Mouse (Mus musculus): ENCODE results near the gene Tada2b. TPM values are rescaled to one million over a fixed set of nuclear protein-coding genes. Genes with fewer than 3 reads are reported as not detected.

Gene Tada2b
- polyA plus RNA-seq, 1 experiment: 19.2 TPM

- no peak for DNase-seq
- Histone ChIP-seq H3K27me3 (ENCODE audit: control insufficient read depth, insufficient read depth, low read length) (no peaks in the 10 kb centered on the region), H3K4me1 (ENCODE audit: control insufficient read depth, insufficient read depth, low read length) (peaks cover 15% of the 10 kb centered on the region), H3K27ac (ENCODE audit: insufficient read depth, low read length) (no peak overlapping the region), H3K4me3 (replicated peaks; ENCODE audit: insufficient read depth, low read depth, low read length) (no peak overlapping the region)
- TF ChIP-seq CTCF (IDR thresholded peaks at IDR 0.05; ENCODE audit: borderline replicate concordance, insufficient read depth, low read depth, low read length) (no peak), POLR2A (IDR thresholded peaks at IDR 0.05; ENCODE audit: borderline replicate concordance, insufficient read depth, low read length) (no peak)
- 15% methylated on average over 2 of the region's 2 CpGs for WGBS
Measured at GRCm38 (mm10) chr5:36522782-36523181, 38.7 kb upstream of the Tada2b start.

- WGBS: 66% methylated on average over 3 of the region's 3 CpGs
- no peaks in the 10 kb centered on the region for H3K27me3 ChIP-seq (ENCODE audit: control insufficient read depth, insufficient read depth, low read length)
- TF ChIP-seq CTCF (IDR thresholded peaks at IDR 0.05; ENCODE audit: borderline replicate concordance, insufficient read depth, low read depth, low read length): no peak
- H3K4me1 ChIP-seq (ENCODE audit: control insufficient read depth, insufficient read depth, low read length): peaks cover 18% of the 10 kb centered on the region
- no peak for DNase-seq
- no peak overlapping the region for H3K27ac ChIP-seq (ENCODE audit: insufficient read depth, low read length)
- no peak overlapping the region for H3K4me3 ChIP-seq (replicated peaks; ENCODE audit: insufficient read depth, low read depth, low read length)
Measured at GRCm38 (mm10) chr5:36519751-36520150, 35.7 kb upstream of the Tada2b start.

GRCm38 (mm10) chr5:36517596-36517995, 33.5 kb upstream of the Tada2b start:
- H3K4me3 ChIP-seq (replicated peaks; ENCODE audit: insufficient read depth, low read depth, low read length): no peak overlapping the region
- WGBS: 41% methylated on average over 3 of the region's 3 CpGs
- peak; percentile 40 to 68 for DNase-seq
- TF ChIP-seq CTCF (IDR thresholded peaks at IDR 0.05; ENCODE audit: borderline replicate concordance, insufficient read depth, low read depth, low read length) (no peak), POLR2A (IDR thresholded peaks at IDR 0.05; ENCODE audit: borderline replicate concordance, insufficient read depth, low read length) (no peak)
- peaks cover 18% of the 10 kb centered on the region for H3K4me1 ChIP-seq (ENCODE audit: control insufficient read depth, insufficient read depth, low read length)
- no peak overlapping the region; the same call in 1 of the 2 replicates for H3K27ac ChIP-seq (ENCODE audit: insufficient read depth, low read length)
- H3K27me3 ChIP-seq (ENCODE audit: control insufficient read depth, insufficient read depth, low read length): no peaks in the 10 kb centered on the region

GRCm38 (mm10) chr5:36515558-36515957, 31.5 kb upstream of the Tada2b start:
- 68% methylated on average over 5 of the region's 5 CpGs for WGBS
- Histone ChIP-seq H3K27me3 (ENCODE audit: control insufficient read depth, insufficient read depth, low read length) (no peaks in the 10 kb centered on the region), H3K4me1 (ENCODE audit: control insufficient read depth, insufficient read depth, low read length) (peaks cover 18% of the 10 kb centered on the region), H3K4me3 (replicated peaks; ENCODE audit: insufficient read depth, low read depth, low read length) (no peak overlapping the region), H3K27ac (ENCODE audit: insufficient read depth, low read length) (no peak overlapping the region)
- DNase-seq: peak in 1 of 2 experiments; percentile 12
- TF ChIP-seq CTCF (IDR thresholded peaks at IDR 0.05; ENCODE audit: borderline replicate concordance, insufficient read depth, low read depth, low read length) (no peak), POLR2A (IDR thresholded peaks at IDR 0.05; ENCODE audit: borderline replicate concordance, insufficient read depth, low read length) (no peak)

GRCm38 (mm10) chr5:36515126-36515525, 31.0 kb upstream of the Tada2b start:
- WGBS: 84% methylated on average over 1 of the region's 1 CpGs
- TF ChIP-seq POLR2A (IDR thresholded peaks at IDR 0.05; ENCODE audit: borderline replicate concordance, insufficient read depth, low read length) (no peak), CTCF (IDR thresholded peaks at IDR 0.05; ENCODE audit: borderline replicate concordance, insufficient read depth, low read depth, low read length) (no peak)
- Histone ChIP-seq H3K27me3 (ENCODE audit: control insufficient read depth, insufficient read depth, low read length) (no peaks in the 10 kb centered on the region), H3K27ac (ENCODE audit: insufficient read depth, low read length) (0 out of 2 replicates have a peak overlapping the region, but pooled peaks have one; percentile 48), H3K4me1 (ENCODE audit: control insufficient read depth, insufficient read depth, low read length) (peaks cover 18% of the 10 kb centered on the region), H3K4me3 (replicated peaks; ENCODE audit: insufficient read depth, low read depth, low read length) (no peak overlapping the region)
- no peak for DNase-seq

GRCm38 (mm10) chr5:36510956-36511355, 26.9 kb upstream of the Tada2b start:
- no peaks in the 10 kb centered on the region; the same call in 1 of the 2 replicates for H3K4me1 ChIP-seq (ENCODE audit: control insufficient read depth, insufficient read depth, low read length)
- WGBS: 88% methylated on average over 2 of the region's 2 CpGs
- no peak for DNase-seq
- H3K27me3 ChIP-seq (ENCODE audit: control insufficient read depth, insufficient read depth, low read length): no peaks in the 10 kb centered on the region
- no peak overlapping the region for H3K4me3 ChIP-seq (replicated peaks; ENCODE audit: insufficient read depth, low read depth, low read length)
- TF ChIP-seq CTCF (IDR thresholded peaks at IDR 0.05; ENCODE audit: borderline replicate concordance, insufficient read depth, low read depth, low read length) (no peak), POLR2A (IDR thresholded peaks at IDR 0.05; ENCODE audit: borderline replicate concordance, insufficient read depth, low read length) (no peak)
- H3K27ac ChIP-seq (ENCODE audit: insufficient read depth, low read length): no peak overlapping the region

GRCm38 (mm10) chr5:36508351-36508750, 24.3 kb upstream of the Tada2b start:
- DNase-seq: no peak
- TF ChIP-seq POLR2A (IDR thresholded peaks at IDR 0.05; ENCODE audit: borderline replicate concordance, insufficient read depth, low read length) (no peak), CTCF (IDR thresholded peaks at IDR 0.05; ENCODE audit: borderline replicate concordance, insufficient read depth, low read depth, low read length) (no peak)
- H3K27me3 ChIP-seq (ENCODE audit: control insufficient read depth, insufficient read depth, low read length): no peaks in the 10 kb centered on the region

GRCm38 (mm10) chr5:36505643-36506042, 21.6 kb upstream of the Tada2b start:
- WGBS: 62% methylated on average over 5 of the region's 5 CpGs
- no peak overlapping the region for H3K27ac ChIP-seq (ENCODE audit: insufficient read depth, low read length)
- no peak overlapping the region for H3K4me3 ChIP-seq (replicated peaks; ENCODE audit: insufficient read depth, low read depth, low read length)
- TF ChIP-seq CTCF (IDR thresholded peaks at IDR 0.05; ENCODE audit: borderline replicate concordance, insufficient read depth, low read depth, low read length) (no peak), POLR2A (IDR thresholded peaks at IDR 0.05; ENCODE audit: borderline replicate concordance, insufficient read depth, low read length) (no peak)
- no peaks in the 10 kb centered on the region for H3K4me1 ChIP-seq (ENCODE audit: control insufficient read depth, insufficient read depth, low read length)
- no peak for DNase-seq
- no peaks in the 10 kb centered on the region for H3K27me3 ChIP-seq (ENCODE audit: control insufficient read depth, insufficient read depth, low read length)

More at GRCm38 (mm10) chr5:36508351-36508750, 24.3 kb upstream of the Tada2b start:
- H3K27ac ChIP-seq (ENCODE audit: insufficient read depth, low read length): no peak overlapping the region
- no peak overlapping the region for H3K4me3 ChIP-seq (replicated peaks; ENCODE audit: insufficient read depth, low read depth, low read length)
- 93% methylated on average over 10 of the region's 10 CpGs for WGBS
- H3K4me1 ChIP-seq (ENCODE audit: control insufficient read depth, insufficient read depth, low read length): no peaks in the 10 kb centered on the region; the same call in 1 of the 2 replicates
